In genomic region chr1:67037198-67037597, GRCm38 (mm10) we compare ENCODE assay signal across 22 mouse cellular contexts. TPM values are rescaled to one million over a fixed set of nuclear protein-coding genes. Genes with fewer than 3 reads are reported as not detected.
A peak's percentile ranks its signal among the peaks of the same experiment; 100 is the strongest.
DNase-seq lines count a peak whose midpoint lies in the region; ATAC-seq and TF ChIP-seq lines count a peak whose summit lies in the region.
"Had no signal": no experiment of that assay in that cellular context is flagged by ENCODE, and none has a peak within 500 bp of the region (broad histone marks: within the 10 kb centered on the region; RNA-seq: fewer than 3 reads in every experiment).

No protein-coding gene starts in this region.

- H3K36me3 ChIP-seq in hindbrain, embryonic 13.5 days: peaks cover 41% of the 10 kb centered on the region
- H3K36me3 ChIP-seq in hindbrain, postnatal 0 days (ENCODE audit: insufficient read depth, low read length): peaks cover 14% of the 10 kb centered on the region; the same call in 1 of the 2 replicates
- peaks cover 39% of the 10 kb centered on the region for H3K36me3 ChIP-seq in midbrain, embryonic 10.5 days
- H3K36me3 ChIP-seq in midbrain, embryonic 15.5 days (replicated peaks): peaks cover 20% of the 10 kb centered on the region

- no peak for ATAC-seq in hindbrain, embryonic 13.5 days (ENCODE audit: low FRiP score)
- ATAC-seq in hindbrain, postnatal 0 days: no peak
- no peak for ATAC-seq in midbrain, embryonic 15.5 days (replicated peaks)
- ATAC-seq: forebrain, embryonic 16.5 days; intestine, embryonic 15.5 days had no signal

- H3K4me2 ChIP-seq in hindbrain, embryonic 13.5 days: 0 out of 2 replicates have a peak overlapping the region, but pooled peaks have one; percentile 19
- no peak overlapping the region; the same call in 1 of the 2 replicates for H3K4me2 ChIP-seq in hindbrain, postnatal 0 days (ENCODE audit: low read depth, low read length)
- H3K4me2 ChIP-seq in midbrain, embryonic 15.5 days: no peak overlapping the region

- no peak overlapping the region for H3K9ac ChIP-seq in hindbrain, embryonic 13.5 days
- no peak overlapping the region for H3K9ac ChIP-seq in hindbrain, postnatal 0 days (replicated peaks; ENCODE audit: low read length)
- H3K9ac ChIP-seq in midbrain, embryonic 15.5 days: no peak overlapping the region
- H3K9ac ChIP-seq: intestine, embryonic 15.5 days; lung, embryonic 15.5 days had no signal

- peaks cover 3% of the 10 kb centered on the region for H3K4me1 ChIP-seq in cerebellum, adult 2 months (ENCODE audit: control insufficient read depth, insufficient read depth, low read length)
- H3K4me1 ChIP-seq in hindbrain, embryonic 13.5 days (replicated peaks): peaks cover 17% of the 10 kb centered on the region
- peaks cover 7% of the 10 kb centered on the region; the same call in 1 of the 2 replicates for H3K4me1 ChIP-seq in hindbrain, postnatal 0 days (ENCODE audit: insufficient read depth, low read length)
- peaks cover 14% of the 10 kb centered on the region for H3K4me1 ChIP-seq in midbrain, embryonic 10.5 days
- peaks cover 12% of the 10 kb centered on the region for H3K4me1 ChIP-seq in midbrain, embryonic 15.5 days

- no peak for DNase-seq in cerebellum, adult 2 months
- no peak for DNase-seq in cerebellum, postnatal 4 days (ENCODE audit: low spot score in 2 of 2)
- DNase-seq in hindbrain, postnatal 0 days (ENCODE audit: low spot score): no peak
- DNase-seq in midbrain, embryonic 10.5 days (ENCODE audit: low spot score): no peak
- DNase-seq in induced T-regulatory cell, adult 2 months (ENCODE audit: low read depth): peak; percentile 16
- DNase-seq in thymus, postnatal 36 days: no peak
- DNase-seq: adrenal gland, postnatal 14 days; cerebellum, adult 11 months; cerebellum, adult 9-11 months; heart, postnatal 14 days; kidney, adult 2 months; right cerebral cortex, adult 18-20 months; spleen, adult 18-20 months; thymus, postnatal 14 days had no signal

- H3K27me3 ChIP-seq in cerebellum, adult 2 months (ENCODE audit: control insufficient read depth, insufficient read depth, low read length): no peaks in the 10 kb centered on the region
- H3K27me3 ChIP-seq in hindbrain, embryonic 13.5 days: no peaks in the 10 kb centered on the region
- no peaks in the 10 kb centered on the region for H3K27me3 ChIP-seq in hindbrain, postnatal 0 days (ENCODE audit: insufficient read depth, low read length)
- no peaks in the 10 kb centered on the region for H3K27me3 ChIP-seq in midbrain, embryonic 10.5 days (ENCODE audit: low read depth, poor library complexity, severe bottlenecking)
- no peaks in the 10 kb centered on the region for H3K27me3 ChIP-seq in midbrain, embryonic 15.5 days (replicated peaks)
- H3K27me3 ChIP-seq: intestine, embryonic 15.5 days; limb, embryonic 13.5 days; lung, embryonic 15.5 days had no signal

- TF ChIP-seq CTCF in cerebellum, adult 2 months (IDR thresholded peaks at IDR 0.05; ENCODE audit: borderline replicate concordance, insufficient read depth, low read depth, low read length): no peak
- no peak for TF ChIP-seq CTCF in hindbrain, postnatal 0 days (IDR thresholded peaks at IDR 0.05; ENCODE audit: low read depth)

- peak overlapping the region; percentile 5 for H3K4me3 ChIP-seq in cerebellum, adult 2 months (replicated peaks; ENCODE audit: insufficient read depth, low read depth, low read length)
- no peak overlapping the region for H3K4me3 ChIP-seq in hindbrain, embryonic 13.5 days
- H3K4me3 ChIP-seq in hindbrain, postnatal 0 days (ENCODE audit: low read length): no peak overlapping the region
- H3K4me3 ChIP-seq in midbrain, embryonic 10.5 days: 0 out of 2 replicates have a peak overlapping the region, but pooled peaks have one; percentile 7
- no peak overlapping the region for H3K4me3 ChIP-seq in midbrain, embryonic 15.5 days

- H3K27ac ChIP-seq in cerebellum, adult 2 months (ENCODE audit: insufficient read depth, low read length): no peak overlapping the region
- H3K27ac ChIP-seq in hindbrain, embryonic 13.5 days: no peak overlapping the region
- no peak overlapping the region for H3K27ac ChIP-seq in hindbrain, postnatal 0 days
- H3K27ac ChIP-seq in midbrain, embryonic 10.5 days (replicated peaks): no peak overlapping the region
- H3K27ac ChIP-seq in midbrain, embryonic 15.5 days: no peak overlapping the region
- H3K27ac ChIP-seq: hindbrain, embryonic 10.5 days; intestine, embryonic 15.5 days; kidney, postnatal 0 days; limb, embryonic 13.5 days; lung, embryonic 15.5 days had no signal

- TF ChIP-seq POLR2A in cerebellum, adult 2 months (IDR thresholded peaks at IDR 0.05; ENCODE audit: borderline replicate concordance, insufficient read depth, low read length): no peak

- no peaks in the 10 kb centered on the region for H3K9me3 ChIP-seq in hindbrain, embryonic 13.5 days
- no peaks in the 10 kb centered on the region for H3K9me3 ChIP-seq in hindbrain, postnatal 0 days (ENCODE audit: low read length)
- H3K9me3 ChIP-seq in midbrain, embryonic 10.5 days (replicated peaks): no peaks in the 10 kb centered on the region
- H3K9me3 ChIP-seq in midbrain, embryonic 15.5 days: no peaks in the 10 kb centered on the region
- H3K9me3 ChIP-seq: hindbrain, embryonic 10.5 days; intestine, embryonic 15.5 days; limb, embryonic 13.5 days; lung, embryonic 15.5 days had no signal

RNA-seq across cellular contexts. Expression of gene Lancl1, which starts 1.5 kb away (rescaled TPM):
- polyA plus RNA-seq in cerebellum, adult 2 months (2012; rRNA removed): 200 and 201 TPM in 2 replicates
- 167 and 177 TPM in 2 replicates for polyA plus RNA-seq in hindbrain, embryonic 13.5 days (2015; fragmentation: Nextera tagmentation; extraction: Ambion mirVana)
- total RNA-seq in hindbrain, postnatal 0 days (2014; rRNA removed): 143 and 156 TPM in 2 replicates
- polyA plus RNA-seq in hindbrain, postnatal 0 days (2015; fragmentation: Nextera tagmentation; extraction: Ambion mirVana): 192 and 199 TPM in 2 replicates
- polyA plus RNA-seq in midbrain, embryonic 10.5 days (2016; fragmentation: Nextera tagmentation; extraction: Ambion mirVana): 72.8 and 79.9 TPM in 2 replicates
- polyA plus RNA-seq in midbrain, embryonic 15.5 days (2015; fragmentation: Nextera tagmentation; extraction: Ambion mirVana): 164 and 175 TPM in 2 replicates

Comparison
In these comparisons a context has a peak if more than half of its experiments do, and no peak if none do; other contexts are left out.
1. H3K4me3 ChIP-seq: peak in cerebellum, adult 2 months (single experiment) and midbrain, embryonic 10.5 days (single experiment); none in hindbrain, embryonic 13.5 days (single experiment), hindbrain, postnatal 0 days (single experiment) and midbrain, embryonic 15.5 days (single experiment).